Mouse (Mus musculus): ENCODE results near the gene Tigar. TPM values are rescaled to one million over a fixed set of nuclear protein-coding genes. Genes with fewer than 3 reads are reported as not detected.
A peak's percentile ranks its signal among the peaks of the same experiment; 100 is the strongest.

Tigar gene
- total RNA-seq, 2 experiments from 2014 or later: 18.4 to 22.3 TPM

DNA sequence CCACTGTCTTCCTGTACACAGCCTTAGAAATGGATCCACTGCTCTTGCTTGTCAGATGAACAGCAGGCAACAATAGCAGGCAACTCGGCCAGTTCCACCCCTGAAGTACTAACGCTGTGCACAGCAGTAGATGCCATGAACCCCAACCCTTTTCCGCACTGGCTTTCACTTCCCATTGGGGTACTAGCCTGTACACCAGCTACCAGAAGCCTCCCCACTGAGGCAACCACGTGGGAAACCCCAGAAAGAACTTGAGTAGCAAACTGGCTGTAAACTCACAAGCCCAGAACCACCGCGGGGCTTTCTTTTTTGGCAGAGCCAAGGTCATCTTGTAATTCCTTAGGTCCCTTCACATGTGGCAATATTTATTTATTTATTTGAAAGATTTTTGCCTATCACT is 27.5 kb downstream of the Tigar start:
- DNase-seq: no peak

DNA sequence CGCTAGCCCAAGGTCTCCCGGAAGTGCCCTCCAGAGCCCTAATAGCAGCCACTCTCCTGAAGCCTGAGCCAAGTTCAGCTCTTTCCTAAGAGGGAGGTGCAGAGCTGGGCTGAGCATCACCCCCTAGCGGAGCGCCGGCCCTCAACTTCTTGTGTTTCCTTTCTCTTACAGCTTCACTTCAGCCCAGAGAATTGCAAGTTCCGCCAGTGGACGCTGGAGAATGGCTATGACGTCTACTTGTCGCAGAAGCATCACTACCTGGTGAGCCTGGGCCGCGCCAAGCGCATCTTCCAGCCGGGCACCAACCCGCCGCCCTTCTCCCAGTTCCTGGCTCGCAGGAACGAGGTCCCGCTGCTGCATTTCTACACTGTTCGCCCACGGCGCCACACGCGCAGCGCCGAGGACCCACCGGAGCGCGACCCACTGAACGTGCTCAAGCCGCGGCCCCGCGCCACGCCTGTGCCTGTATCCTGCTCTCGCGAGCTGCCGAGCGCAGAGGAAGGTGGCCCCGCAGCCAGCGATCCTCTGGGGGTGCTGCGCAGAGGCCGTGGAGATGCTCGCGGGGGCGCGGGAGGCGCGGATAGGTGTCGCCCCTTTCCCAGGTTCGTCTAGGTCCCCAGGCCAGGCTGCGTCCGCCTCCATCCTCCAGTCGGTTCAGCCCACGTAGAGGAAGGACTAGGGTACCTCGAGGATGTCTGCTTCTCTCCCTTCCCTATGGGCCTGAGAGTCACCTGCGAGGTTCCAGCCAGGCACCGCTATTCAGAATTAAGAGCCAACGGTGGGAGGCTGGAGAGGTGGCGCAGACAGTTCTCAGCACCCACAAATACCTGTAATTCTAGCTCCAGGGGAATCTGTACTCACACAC is 29.3 kb downstream of the Tigar start:
- peak; percentile 65 to 73 for DNase-seq

DNA sequence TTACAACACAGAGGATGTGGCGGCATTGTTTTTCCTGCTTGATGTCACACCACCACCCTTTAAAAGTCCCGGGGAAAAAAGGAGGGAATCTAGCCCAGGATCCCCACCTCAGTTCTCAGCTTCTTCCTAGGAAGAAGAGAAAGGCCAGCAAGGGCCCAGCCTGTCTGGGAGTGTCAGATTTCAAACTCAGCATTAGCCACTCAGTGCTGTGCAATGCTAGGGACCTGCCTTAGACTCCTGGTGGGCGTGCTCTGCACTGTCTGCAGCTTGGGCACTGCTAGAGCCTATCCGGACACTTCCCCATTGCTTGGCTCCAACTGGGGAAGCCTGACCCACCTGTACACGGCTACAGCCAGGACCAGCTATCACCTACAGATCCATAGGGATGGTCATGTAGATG is 36.5 kb downstream of the Tigar start, which contains the start of gene Fgf23:
TSS of gene Fgf23 (plus strand) at position 86 of the 400 bp plus-strand sequence.
- DNase-seq: no peak

DNA sequence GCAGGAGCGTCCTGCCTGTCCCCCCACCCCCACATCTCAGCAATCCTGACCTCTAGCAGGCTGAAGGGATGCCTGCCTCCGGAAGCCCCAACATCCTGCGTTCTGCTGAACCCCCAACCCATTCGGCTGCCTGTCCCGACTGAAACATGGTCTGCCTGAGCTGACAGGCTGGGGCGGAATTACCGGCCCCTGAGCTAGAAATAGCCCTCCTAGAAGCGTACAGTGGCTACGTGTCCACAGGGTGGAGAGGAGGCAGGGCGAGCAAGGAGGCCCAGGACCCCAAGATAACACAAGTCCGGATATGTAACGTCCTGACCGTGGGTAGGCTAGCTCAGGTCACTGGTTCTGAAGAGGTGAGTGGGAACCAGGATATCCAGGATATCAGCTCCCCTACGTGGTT is 44.5 kb downstream of the Tigar start:
- DNase-seq: no peak

DNA sequence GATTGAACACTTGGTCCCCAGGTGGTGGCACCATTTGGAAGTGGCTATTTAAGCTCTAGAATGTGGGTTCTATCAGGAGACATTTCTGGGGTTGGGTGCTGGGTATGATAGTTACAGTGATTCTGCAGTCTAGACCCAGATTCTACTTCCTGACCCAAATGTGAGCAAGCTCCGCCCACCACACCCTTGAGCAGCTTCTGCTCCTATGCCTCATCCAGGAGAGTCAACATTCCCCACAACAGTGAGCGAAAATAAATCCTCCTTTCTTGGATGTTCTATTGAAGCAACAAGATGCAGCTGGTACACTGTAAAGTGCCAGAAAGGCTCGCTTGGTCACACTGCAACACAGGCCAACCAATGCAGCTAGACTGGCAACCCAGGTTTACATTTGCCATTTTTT is 45.4 kb downstream of the Tigar start:
- no peak for DNase-seq

DNA sequence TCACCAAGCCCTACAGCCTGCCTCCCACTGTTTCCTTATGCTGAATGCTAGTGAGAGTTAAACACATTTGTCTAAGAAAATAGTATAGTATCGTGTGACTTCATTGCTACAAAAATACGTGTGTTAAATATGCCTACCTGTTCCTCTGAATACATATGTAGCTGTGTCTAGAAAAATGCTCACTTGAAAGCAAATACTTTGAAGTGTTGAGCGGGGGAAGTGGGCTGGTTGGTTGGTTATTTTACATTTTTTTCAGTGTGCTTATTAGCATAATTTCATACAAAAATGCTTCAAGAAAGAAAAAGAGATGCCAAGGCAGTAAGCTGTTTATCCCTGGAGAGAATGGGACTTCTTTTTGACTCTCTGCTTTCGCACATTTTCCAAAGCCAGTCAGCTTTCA is 49.4 kb downstream of the Tigar start:
- DNase-seq: no peak

DNA sequence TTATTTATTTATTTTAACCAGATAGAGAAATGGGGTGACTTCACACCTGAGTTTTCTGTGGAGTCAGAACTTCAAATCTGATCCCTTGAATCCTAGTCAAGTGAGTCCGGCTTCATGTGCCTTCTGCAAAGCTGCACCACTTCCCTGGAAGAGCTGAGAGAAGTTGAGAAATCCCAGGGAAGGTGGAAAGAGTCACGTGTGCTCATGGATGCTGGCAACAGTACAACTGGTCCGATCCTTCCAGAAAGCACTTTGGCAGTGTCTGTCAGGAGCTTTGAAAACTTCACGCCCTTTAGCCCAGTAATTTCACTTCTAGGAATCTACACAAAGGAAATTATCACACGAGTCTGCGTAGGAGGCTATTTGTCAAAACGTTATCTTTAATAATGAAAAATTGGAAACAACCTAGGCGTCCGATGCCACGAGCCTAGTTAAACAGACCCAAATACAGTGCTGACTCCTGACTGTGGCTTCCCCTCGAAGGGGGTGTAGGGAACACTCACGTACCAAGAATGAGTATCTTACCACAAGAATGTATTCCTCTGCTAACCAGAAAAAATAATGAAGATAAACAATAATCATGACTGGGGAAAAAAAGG is 52.3 kb downstream of the Tigar start:
- no peak for DNase-seq

DNA sequence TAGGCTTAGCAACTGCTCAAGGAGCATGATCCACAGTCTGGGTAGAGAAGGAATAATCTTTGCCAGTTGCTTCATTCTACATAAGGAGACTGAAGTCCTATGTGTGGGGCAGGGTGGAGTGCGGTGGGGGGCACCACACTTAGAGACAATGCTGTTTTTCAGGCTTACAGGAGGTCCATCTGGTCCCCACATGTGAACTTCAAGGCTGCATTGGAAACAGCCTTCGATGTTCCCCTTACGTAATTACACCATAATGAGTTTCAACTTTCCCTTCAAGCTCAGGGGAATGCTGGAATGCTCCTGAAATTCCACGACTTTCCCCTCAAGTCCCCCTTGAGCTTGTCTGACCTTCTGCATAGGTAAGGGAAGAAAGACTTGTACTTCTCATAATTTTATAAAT is 58.5 kb downstream of the Tigar start:
- no peak for DNase-seq

DNA sequence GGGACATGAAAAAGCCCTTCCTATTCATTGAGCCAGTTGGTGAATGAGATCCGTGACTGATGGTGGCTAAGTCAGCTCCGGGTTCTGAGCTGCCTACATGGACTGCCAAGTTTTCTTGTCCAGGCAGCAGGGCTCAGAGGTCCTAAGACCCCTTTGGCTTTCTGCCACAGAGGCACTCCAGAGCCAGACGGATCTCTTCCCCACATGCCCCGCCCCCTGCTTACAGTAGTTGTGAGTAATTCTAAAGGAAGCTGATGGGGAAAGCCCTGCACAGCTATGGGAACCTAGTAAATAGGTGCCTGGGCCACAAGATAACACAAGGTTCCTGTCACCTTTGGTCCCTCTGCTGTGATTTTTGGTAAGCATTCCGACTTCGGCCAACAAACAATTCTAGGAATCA is 64.4 kb downstream of the Tigar start:
- DNase-seq: no peak

Other genes starting within 250 kb of the Tigar start
- gene Dyrk4, start 187.7 kb downstream of the Tigar start, total RNA-seq (2021): under 1 TPM in 1 of 2 experiments, not detected in 1; 0.26 TPM
- gene Rad51ap1, start 170.0 kb downstream of the Tigar start, total RNA-seq (2021): 1 to 10 TPM; 2.1 to 2.3 TPM
- gene D6Wsu163e, start 169.6 kb downstream of the Tigar start, total RNA-seq (2021): 10 to 100 TPM; 21.4 to 21.5 TPM
- gene Fgf6, start 94.0 kb downstream of the Tigar start, total RNA-seq (2021): not detected
- gene Fgf23, start 36.7 kb downstream of the Tigar start, total RNA-seq (2021): not detected
- 100 to 1,000 TPM; 366 to 550 TPM for gene Ccnd2, start 42.6 kb upstream of the Tigar start, total RNA-seq (2021)

All from adrenal gland, postnatal 36 days (tissue).